Mouse (Mus musculus): ENCODE data around the gene Kank1.

The Kank1 gene

GRCm38 (mm10) chr19:25311626-25312025, 74.9 kb downstream of the Kank1 start:
- no peak for DNase-seq (ENCODE audit: low read depth, low spot score)

DNA sequence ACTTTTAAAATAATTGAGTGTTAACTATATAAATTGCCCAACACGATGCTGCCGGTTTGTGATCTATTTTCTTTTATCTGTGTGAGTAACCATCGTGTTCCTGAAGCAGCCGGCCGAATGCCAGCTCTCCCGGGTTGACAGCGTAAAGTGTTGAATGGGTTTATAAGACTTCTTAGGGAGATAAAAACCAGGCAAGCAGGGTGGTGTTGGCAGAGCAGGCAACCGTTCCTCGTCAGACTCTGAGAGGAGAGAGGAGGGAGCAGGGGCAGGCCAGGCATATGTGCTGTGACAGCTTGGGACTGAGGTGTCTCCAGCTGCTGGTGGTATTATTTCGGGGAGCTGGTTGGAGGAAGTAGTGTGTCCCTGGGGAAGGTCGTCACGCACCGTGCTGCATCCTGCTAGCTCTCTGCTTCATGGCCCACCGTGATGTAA, 78.7 kb downstream of the Kank1 start:
- no peak for DNase-seq (ENCODE audit: low read depth, low spot score)

- DNase-seq (ENCODE audit: low read depth, low spot score): no peak
Measured at GRCm38 (mm10) chr19:25315993-25316392, 79.2 kb downstream of the Kank1 start.

DNA sequence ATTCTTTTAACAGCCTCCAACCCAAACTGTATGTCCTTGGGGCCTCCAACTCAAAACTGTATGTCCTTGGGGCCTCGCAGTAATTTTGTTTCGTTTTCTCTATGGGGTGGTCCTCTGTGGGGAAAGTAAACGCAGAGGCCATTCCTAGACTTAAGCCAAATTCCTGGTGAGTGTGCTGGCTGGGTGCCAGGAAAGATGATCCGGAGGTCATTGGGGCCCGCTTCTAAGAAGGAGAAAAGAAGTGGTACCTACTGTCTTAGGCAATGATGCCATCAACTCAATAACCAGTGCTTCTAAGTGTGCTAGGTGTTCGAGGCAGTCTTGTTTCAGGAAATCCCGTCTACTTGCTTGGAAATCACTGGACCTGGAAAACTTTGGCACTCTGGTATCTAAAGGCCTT, 87.5 kb downstream of the Kank1 start:
- DNase-seq (ENCODE audit: low read depth, low spot score): no peak

DNA sequence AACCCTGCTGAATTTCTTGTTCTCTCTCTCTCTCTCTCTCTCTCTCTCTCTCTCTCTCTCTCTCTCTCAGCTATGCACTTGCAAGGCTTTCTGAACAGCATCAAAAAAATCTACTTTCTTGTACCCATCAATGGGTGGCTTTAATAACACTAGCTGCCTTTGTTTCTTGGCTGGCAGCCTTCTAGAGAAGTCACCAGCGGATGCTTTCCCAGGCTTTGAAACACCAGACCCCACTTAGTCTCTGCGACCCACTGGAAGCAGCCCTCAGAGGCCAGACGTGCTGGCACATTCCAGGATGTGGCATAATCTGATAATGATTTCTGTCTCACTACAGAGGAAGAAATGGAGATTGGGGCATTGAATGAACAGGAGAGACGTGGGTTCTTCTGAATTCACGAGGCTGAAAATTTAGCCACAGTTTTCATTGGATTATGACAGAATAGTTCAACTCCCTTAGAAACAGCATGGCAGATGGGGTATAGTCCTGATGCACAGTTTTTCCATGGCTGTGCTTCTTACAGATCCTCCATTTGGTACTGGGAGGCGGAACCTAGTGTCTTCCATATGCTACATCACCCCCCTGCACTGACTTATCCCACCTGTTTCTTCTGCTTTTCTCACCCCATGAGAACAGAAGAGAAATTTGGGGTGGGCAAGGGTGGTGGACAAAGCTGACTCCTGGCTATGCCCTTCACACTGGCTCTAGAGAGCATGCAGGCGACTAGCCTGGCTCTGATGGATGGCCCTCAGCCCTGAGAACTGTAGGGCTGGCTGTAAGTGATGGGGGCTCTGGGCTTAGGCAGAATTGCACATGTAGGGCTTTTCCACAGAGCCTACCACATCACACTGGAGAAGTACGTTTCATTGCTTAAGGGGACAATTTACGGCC, 88.6 kb downstream of the Kank1 start:
- DNase-seq (ENCODE audit: low read depth, low spot score): no peak

- DNase-seq (ENCODE audit: low read depth, low spot score): no peak
Measured at GRCm38 (mm10) chr19:25326002-25326300, 89.2 kb downstream of the Kank1 start.

DNA sequence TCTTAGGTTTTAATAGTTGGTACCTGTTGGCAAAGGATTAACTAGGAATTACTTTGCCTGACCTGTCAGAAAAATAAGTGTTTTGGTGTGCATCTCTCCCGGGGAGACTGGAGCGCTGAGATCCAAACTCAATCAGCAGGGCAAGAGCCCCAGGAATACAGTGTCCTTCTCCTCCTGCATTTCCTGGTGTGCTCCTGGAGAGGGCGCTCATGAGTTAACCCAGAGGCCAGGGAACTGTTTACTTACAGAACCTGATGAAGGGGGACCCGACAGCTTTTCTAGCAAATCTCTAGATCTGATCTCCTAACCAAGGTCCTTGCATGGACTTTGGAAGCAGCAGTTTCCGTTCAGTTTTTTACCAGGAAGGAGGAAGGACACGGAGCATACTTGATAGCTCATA, 90.9 kb downstream of the Kank1 start:
- DNase-seq (ENCODE audit: low read depth, low spot score): no peak

- peak; percentile 55 for DNase-seq (ENCODE audit: low read depth, low spot score)
Measured at GRCm38 (mm10) chr19:25334360-25334759, 97.6 kb downstream of the Kank1 start.

DNA sequence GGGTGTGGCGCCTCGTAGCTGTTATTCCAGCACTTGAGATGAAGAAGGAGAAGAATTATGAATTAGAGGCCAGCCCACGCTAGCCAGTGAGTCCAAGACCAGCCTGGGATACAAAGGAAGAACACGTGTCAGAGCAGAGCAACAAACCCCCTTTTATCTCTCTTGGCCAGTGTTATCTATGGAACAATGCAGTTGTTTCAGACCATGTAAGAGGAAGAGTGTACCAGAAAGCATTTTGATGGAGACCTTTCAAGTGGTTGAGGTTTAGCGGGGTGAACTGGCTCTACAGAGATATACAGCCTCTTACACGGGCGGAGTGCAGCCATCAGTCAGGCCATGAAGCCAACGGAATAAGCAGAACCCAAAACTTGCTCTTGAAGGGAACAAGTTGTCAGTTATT, 100.0 kb downstream of the Kank1 start:
- DNase-seq (ENCODE audit: low read depth, low spot score): no peak

DNA sequence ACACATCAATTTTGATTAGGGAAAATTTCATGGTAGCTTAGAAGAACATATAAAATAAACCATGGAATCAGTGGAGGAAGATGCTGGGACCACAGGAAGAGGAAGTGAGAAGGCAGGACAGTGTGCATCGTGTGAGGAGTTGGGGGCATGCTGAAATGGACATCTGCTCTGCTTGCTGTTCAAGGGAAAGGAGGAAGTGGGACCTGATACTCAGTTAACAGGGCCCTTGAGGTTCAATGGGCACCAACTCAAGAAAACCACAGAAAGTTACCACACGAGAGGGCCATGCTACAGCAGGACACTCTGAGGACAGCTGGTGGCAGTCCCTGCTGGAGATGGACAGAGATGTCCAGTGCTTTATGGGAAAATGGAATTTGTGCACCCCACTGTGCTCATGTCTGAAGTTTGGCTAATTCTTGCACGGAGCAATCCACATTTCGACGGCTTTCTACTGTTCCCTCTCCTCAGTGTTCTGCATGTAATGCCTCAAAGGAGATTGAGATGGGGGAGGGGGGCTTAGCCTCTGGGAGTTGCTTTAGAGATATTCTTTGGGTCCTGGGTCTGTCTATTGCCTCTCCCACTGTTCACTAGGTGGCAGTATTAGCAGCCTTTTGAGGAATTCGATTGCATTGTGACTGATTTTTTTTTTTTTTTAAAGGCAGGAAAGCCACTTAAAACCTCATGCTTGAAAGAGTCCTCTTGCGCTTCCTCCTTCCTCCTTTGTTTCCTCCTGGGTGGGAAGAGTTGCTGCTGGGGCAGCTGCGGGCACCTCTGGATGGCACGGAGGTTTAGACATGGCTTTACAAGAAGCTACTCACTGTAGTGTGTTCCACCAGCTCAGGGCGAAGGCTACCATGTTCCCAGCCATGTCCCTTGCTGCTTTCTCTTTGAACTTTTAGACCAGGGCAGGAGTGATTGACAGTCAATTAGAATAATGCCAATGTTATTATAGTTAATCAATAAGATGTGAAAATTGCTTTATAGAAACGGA, 104.2 kb downstream of the Kank1 start:
- DNase-seq (ENCODE audit: low read depth, low spot score): peak; percentile 54

- no peak for DNase-seq (ENCODE audit: low read depth, low spot score)
Measured at GRCm38 (mm10) chr19:25342026-25342425, 105.3 kb downstream of the Kank1 start.

GRCm38 (mm10) chr19:25343657-25344322, 107.0 kb downstream of the Kank1 start:
- DNase-seq (ENCODE audit: low read depth, low spot score): no peak

DNA sequence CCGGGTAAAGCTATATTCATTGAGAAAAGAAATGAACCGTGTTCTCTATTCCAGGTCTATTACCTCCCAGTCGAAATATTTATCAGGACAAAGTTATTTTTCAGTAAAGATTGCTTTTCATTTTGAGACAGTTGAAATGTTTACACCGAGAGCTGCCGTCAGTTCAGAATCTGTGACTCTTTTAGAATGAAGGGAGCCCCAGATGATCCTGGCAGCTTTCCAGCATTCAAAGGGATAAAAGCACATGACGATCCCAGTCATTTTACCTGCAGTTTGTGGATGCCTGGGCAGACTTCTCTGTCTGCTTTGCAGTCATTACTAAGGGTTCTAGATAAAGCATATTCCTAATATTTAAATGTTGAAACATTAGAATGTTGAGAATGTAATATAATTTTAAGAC, 107.6 kb downstream of the Kank1 start:
- no peak for DNase-seq (ENCODE audit: low read depth, low spot score)

DNA sequence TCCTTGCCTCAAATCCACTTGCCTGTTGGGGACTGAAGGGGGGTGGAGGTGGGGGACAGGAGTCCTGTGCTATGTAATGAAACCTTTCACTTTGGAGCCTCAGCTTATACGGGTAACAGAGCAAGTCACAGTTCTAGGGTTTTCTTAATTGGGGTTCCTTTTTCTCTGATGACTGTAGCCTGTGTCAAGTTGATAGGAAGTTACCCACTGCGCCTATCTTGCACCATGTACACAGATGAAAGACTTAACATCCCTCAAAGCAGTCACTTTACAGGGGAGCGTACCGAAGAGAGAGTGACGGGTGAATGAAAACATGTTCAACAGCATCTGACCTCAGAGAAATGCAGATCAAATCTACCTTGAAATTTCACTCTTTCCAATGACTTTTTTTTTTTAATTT, 109.2 kb downstream of the Kank1 start:
- DNase-seq (ENCODE audit: low read depth, low spot score): no peak

DNA sequence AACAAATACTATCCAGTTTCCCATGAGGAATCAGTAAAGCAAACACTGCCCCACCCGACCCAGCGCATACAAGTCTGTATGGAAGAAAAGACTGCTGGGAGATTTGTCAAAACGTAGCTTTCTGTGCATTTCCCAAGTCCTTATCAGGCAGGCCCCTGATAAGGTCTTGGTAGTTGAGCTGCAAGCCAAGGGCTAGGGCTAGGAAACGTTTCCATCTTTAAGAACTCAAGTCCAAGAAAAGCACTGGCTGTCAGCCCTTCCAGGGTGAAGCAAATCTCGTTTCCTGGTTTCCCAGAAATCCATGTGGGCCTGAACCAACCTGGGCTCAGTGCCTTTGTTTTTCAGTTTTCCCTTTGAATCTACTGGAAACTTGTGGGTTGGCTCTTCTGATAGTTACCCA, 110.7 kb downstream of the Kank1 start:
- DNase-seq (ENCODE audit: low read depth, low spot score): no peak

- DNase-seq (ENCODE audit: low read depth, low spot score): no peak
Measured at GRCm38 (mm10) chr19:25351257-25351955, 114.6 kb downstream of the Kank1 start.

GRCm38 (mm10) chr19:25357094-25357493, 120.3 kb downstream of the Kank1 start:
- DNase-seq (ENCODE audit: low read depth, low spot score): no peak

DNA sequence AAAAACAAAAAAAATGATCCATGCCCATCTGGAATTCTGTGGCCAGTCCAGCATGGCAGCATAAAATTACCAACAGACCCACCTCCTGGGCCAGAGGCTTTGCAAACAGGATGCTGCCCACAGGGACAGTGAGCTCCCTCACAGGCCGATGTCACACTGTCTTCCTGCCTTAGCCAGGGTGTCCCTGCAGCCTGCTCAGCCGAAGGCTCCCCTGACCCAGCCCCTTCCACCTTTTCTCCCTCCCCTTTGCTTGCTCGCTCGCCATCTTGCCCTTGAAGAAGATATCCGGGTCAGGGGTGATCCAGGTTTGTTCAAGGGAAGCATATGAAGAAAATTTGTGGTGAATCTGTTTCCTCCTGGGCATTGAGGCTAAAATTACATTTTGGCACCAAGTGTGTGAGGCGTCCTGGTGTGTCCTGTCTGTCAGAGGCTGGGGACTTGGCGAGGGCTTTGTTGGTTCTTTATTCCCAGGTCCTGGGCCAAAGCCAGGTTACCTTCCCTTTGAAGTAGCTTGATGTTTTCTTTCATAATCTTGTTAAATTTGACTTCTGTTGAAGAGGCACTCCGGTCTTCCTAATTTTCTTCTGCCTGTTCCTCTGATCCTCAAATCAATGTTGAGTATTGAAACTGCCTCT, 121.8 kb downstream of the Kank1 start:
- no peak for DNase-seq (ENCODE audit: low read depth, low spot score)

GRCm38 (mm10) chr19:25360571-25361029, 123.8 kb downstream of the Kank1 start:
- DNase-seq (ENCODE audit: low read depth, low spot score): no peak

DNA sequence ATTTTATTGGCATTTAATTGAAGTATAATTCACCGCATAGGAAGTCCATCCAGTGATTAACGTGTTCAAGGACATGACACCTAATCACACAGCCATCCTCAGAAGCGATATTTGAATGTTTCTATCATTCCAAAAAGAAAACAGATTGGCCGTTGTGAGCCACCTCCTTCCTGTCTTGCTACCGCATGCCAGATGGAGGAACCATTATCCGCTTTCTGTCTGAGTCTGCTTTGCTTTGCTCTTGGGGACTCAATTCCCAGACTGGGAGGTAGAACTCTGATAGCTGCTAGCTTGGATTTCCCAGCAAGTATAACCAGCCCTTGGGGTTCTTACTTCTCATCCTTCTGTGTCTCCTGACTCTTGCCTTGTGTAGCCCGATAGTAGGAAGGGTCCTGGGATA, 125.2 kb downstream of the Kank1 start:
- no peak for DNase-seq (ENCODE audit: low read depth, low spot score)

DNA sequence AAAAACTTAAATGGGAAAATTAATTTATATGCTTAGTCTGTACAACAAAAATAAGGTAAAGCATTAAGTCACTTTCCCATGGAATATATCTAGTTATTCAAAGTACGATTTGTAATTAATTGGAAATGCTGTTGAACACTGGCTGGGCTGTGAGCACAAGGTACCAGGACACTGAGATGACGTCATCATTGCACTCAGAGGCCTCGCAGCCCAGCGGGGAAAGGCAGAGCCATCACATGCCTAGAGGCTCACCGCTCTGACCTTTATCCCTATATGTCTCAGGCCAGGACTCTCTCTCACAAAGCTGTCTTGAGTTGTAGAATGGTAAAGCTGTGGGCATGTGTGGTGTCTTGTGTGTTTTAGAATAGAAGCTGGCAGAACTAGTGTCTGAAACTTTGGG, 128.9 kb downstream of the Kank1 start:
- DNase-seq (ENCODE audit: low read depth, low spot score): no peak

All from embryo, embryonic 11.5 days (tissue).